Mouse (Mus musculus): ENCODE measurements around the gene Maml3. TPM values are rescaled to one million over a fixed set of nuclear protein-coding genes. Genes with fewer than 3 reads are reported as not detected.

Gene Maml3
- polyA plus RNA-seq, 1 experiment: 2.2 TPM

DNA sequence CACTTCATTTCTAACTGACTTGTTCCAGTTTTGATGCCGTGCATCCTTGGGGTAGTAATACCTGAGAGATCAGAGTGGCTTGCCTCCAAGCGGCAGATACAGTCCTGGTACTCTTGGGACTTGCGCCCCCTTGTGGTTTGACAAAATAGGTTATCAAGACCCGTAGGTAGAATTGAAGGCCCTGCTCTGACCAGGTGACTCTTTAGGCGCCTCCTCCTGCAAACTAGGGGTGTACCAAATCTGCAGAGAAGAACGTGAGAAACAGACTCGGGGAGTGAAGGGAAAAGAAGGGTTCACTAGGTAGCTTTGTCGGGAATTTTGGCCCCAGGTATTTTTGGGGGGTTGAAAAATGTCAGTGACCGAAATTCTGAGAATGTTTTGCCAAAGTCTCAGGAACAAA, 452.6 kb downstream of the Maml3 start:
- H3K4me3 ChIP-seq (ENCODE audit: insufficient read depth, low read length): peak overlapping the region; percentile 5; the same call in 1 of the 2 replicates
- peak overlapping the region; percentile 73 for H3K27ac ChIP-seq (ENCODE audit: insufficient read depth, low read depth, low read length)
- peaks cover 32% of the 10 kb centered on the region for H3K4me1 ChIP-seq (ENCODE audit: control insufficient read depth, insufficient read depth, low read length)
- TF ChIP-seq CTCF (IDR thresholded peaks at IDR 0.05; ENCODE audit: low read depth, low read length): peak; percentile 96
- no peak for TF ChIP-seq POLR2A (IDR thresholded peaks at IDR 0.05; ENCODE audit: borderline replicate concordance, low read depth, low read length)

DNA sequence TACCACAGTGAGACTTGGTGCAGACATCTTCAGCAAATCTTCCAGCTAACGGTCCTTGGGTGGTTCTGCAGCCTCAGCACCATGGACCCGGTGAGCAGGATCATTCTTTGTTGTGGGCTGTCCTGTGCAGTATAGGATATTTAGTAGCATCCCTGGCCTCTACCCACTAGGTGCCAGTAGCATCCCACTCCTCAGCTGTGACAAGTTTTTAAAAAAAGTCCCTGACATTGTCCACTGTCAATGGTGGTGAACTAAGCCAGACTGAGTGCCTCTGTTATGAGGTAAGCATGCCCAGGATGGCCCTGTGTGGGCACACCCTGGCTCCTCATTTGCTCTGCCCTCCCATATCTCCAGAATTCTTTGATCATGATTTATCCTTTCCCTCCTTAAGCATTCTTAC, 453.7 kb downstream of the Maml3 start:
- TF ChIP-seq CTCF (IDR thresholded peaks at IDR 0.05; ENCODE audit: low read depth, low read length) (no peak), POLR2A (IDR thresholded peaks at IDR 0.05; ENCODE audit: borderline replicate concordance, low read depth, low read length) (no peak)
- H3K4me1 ChIP-seq (ENCODE audit: control insufficient read depth, insufficient read depth, low read length): peaks cover 32% of the 10 kb centered on the region
- H3K4me3 ChIP-seq (ENCODE audit: insufficient read depth, low read length): no peak overlapping the region
- no peak overlapping the region for H3K27ac ChIP-seq (ENCODE audit: insufficient read depth, low read depth, low read length)

DNA sequence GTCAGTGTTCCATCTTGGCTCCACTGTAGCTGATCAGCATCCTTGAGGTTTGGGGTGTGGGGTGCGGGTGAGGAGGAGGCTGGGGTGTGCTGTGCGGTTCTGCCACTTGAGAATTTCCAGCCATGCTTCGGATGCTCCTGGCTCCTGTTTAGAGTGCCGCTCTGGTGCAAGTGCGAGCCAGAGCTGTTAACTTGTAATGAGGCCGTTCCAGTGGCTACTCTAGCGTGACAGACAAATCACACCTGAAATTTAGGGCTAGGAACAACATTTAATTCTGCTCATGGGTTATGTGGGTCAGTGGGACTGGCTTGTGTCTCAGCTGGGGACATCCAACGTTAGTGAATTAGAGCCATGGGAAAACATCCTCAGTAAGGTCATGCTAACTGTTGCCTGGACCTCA, 454.9 kb downstream of the Maml3 start:
- H3K4me1 ChIP-seq (ENCODE audit: control insufficient read depth, insufficient read depth, low read length): peaks cover 32% of the 10 kb centered on the region
- TF ChIP-seq CTCF (IDR thresholded peaks at IDR 0.05; ENCODE audit: low read depth, low read length) (no peak), POLR2A (IDR thresholded peaks at IDR 0.05; ENCODE audit: borderline replicate concordance, low read depth, low read length) (no peak)
- H3K27ac ChIP-seq (ENCODE audit: insufficient read depth, low read depth, low read length): no peak overlapping the region
- H3K4me3 ChIP-seq (ENCODE audit: insufficient read depth, low read length): no peak overlapping the region

DNA sequence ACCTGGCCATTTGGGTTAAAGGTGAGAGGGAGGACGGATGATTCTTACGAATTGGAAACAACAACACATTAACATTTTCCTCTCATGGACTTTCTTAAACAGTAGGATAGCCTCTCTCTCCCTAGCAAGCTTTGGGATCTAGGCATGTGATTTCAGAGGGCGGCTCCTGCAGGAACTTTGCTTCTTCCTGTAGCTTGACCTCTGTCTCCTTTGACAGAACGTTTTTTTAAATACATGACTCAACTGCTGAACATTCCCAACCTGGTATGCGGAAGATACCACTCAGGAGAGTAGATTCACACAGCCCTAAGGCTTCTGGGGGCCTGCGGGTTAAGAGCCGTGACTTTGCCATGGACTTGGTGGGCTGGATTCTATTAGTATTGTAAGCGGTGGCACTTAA, 455.4 kb downstream of the Maml3 start:
- no peak overlapping the region for H3K4me3 ChIP-seq (ENCODE audit: insufficient read depth, low read length)
- no peak overlapping the region for H3K27ac ChIP-seq (ENCODE audit: insufficient read depth, low read depth, low read length)
- H3K4me1 ChIP-seq (ENCODE audit: control insufficient read depth, insufficient read depth, low read length): peaks cover 27% of the 10 kb centered on the region
- TF ChIP-seq CTCF (IDR thresholded peaks at IDR 0.05; ENCODE audit: low read depth, low read length): no peak
- TF ChIP-seq POLR2A (IDR thresholded peaks at IDR 0.05; ENCODE audit: borderline replicate concordance, low read depth, low read length): no peak

DNA sequence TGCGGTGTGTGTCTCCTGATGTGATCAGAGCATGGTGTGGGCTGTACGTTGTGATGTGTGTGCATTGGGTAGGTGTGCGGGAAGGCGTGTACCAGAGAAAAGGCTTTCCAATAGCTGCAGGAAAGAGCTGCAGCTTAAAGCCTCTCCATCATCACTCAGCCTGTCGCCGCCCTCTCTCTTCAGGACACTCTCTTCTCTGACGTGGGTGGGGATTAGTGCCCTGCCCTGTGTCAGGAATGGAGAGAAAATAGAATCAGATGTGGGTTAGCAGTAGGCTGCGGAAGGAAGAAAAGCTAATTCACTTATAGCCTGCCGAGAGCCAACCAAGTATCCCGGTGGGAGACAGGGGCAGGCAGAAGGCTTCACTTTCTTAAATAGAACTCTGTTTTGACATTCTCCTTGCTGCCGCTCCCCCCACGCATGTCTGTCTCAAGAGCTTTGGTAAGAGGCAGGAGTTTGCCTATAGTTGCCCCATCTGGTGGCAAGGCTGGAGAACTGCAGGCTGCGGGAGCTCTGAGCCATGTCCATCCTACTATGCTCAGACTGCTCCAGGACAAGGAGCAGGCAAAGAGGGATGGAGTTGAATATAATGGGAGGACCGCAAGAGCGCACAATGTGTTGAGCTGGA, 456.7 kb downstream of the Maml3 start:
- H3K4me1 ChIP-seq (ENCODE audit: control insufficient read depth, insufficient read depth, low read length): peaks cover 16% of the 10 kb centered on the region
- H3K27ac ChIP-seq (ENCODE audit: insufficient read depth, low read depth, low read length): no peak overlapping the region
- TF ChIP-seq CTCF (IDR thresholded peaks at IDR 0.05; ENCODE audit: low read depth, low read length): peak; percentile 53
- TF ChIP-seq POLR2A (IDR thresholded peaks at IDR 0.05; ENCODE audit: borderline replicate concordance, low read depth, low read length): no peak
- H3K4me3 ChIP-seq (ENCODE audit: insufficient read depth, low read length): no peak overlapping the region

DNA sequence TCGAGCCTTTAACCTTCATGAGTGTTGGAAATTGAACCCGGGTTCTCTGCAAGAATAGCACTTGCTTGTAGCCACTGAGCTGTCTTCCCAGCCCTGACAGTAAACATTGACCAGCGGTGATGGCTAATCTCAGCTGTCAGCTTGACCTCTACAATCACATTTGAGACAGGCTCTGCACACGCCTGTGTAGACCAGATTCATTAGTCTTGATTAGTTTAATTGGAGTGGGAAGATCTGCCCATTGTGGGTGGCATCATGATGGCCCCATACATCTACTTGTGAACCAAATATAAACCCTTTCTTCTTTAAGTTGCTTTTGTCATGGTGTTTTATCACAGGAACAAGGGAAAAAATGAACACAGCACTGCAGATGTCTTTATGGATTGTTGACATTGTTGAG, 457.5 kb downstream of the Maml3 start:
- Histone ChIP-seq H3K4me3 (ENCODE audit: insufficient read depth, low read length) (no peak overlapping the region), H3K4me1 (ENCODE audit: control insufficient read depth, insufficient read depth, low read length) (peaks cover 11% of the 10 kb centered on the region), H3K27ac (ENCODE audit: insufficient read depth, low read depth, low read length) (no peak overlapping the region)
- TF ChIP-seq POLR2A (IDR thresholded peaks at IDR 0.05; ENCODE audit: borderline replicate concordance, low read depth, low read length) (no peak), CTCF (IDR thresholded peaks at IDR 0.05; ENCODE audit: low read depth, low read length) (no peak)

DNA sequence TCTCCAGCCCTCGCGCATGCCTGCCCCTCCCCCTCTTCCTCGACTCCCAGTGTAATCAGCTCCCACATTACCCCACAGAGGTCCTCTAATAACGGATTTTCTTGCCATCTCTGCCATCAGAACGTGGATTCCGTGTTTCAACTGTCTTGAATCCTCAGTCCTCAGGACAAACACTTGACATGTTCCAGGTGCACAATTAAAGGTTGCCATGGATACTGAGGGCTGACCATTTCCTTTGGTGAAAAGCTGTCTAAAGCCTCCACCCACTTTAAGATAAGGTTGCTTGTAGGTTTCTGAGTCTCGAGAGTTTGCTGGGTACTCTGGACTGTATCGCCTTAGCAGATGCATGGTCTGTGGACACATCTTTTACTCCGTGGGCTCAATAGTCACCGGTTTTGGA, 458.6 kb downstream of the Maml3 start:
- no peak overlapping the region for H3K4me3 ChIP-seq (ENCODE audit: insufficient read depth, low read length)
- peaks cover 5% of the 10 kb centered on the region; the same call in 1 of the 2 replicates for H3K4me1 ChIP-seq (ENCODE audit: control insufficient read depth, insufficient read depth, low read length)
- H3K27ac ChIP-seq (ENCODE audit: insufficient read depth, low read depth, low read length): no peak overlapping the region
- no peak for TF ChIP-seq POLR2A (IDR thresholded peaks at IDR 0.05; ENCODE audit: borderline replicate concordance, low read depth, low read length)
- TF ChIP-seq CTCF (IDR thresholded peaks at IDR 0.05; ENCODE audit: low read depth, low read length): no peak

DNA sequence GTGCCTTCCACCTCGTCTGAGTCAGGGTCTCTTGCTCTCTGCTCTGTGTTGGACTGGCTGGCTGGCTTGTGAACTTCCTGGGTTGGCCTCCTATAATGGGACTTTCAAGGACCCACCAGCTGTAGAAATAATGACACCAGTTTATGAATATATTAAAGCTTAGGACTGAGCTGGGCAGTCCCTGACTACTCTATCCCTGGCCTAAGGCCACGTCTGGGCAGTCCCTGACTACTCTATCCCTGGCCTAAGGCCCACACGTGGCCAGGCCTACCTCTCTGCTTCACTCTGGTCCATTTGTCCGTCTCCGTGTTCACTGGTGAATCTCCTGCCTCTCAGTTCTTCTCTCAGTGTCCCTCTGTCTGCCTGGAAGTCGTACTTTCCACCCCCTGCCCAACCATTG, 459.4 kb downstream of the Maml3 start:
- TF ChIP-seq POLR2A (IDR thresholded peaks at IDR 0.05; ENCODE audit: borderline replicate concordance, low read depth, low read length): no peak
- TF ChIP-seq CTCF (IDR thresholded peaks at IDR 0.05; ENCODE audit: low read depth, low read length): no peak
- H3K4me1 ChIP-seq (ENCODE audit: control insufficient read depth, insufficient read depth, low read length): peaks cover 5% of the 10 kb centered on the region; the same call in 1 of the 2 replicates

DNA sequence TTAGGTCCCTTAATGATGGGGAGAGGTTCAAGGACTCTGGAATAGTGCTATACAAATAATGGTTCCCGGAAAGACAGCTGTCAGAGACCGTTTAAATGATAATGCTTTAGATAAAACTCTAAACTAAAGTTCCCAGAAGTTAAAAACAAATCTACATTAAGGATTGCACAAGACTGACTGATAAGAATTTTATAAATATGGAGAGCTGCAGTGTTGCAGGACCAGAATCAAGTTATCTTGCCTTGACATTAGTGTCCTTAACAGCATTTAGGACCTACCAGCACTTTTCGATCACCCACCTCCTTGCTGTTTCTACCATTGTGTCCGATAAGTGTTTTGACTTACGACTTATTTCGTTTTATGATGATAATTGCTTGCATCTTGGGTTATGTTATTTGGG, 466.6 kb downstream of the Maml3 start:
- no peak overlapping the region for H3K4me3 ChIP-seq (ENCODE audit: insufficient read depth, low read length)
- H3K27ac ChIP-seq (ENCODE audit: insufficient read depth, low read depth, low read length): no peak overlapping the region
- no peak for TF ChIP-seq POLR2A (IDR thresholded peaks at IDR 0.05; ENCODE audit: borderline replicate concordance, low read depth, low read length)
- no peak for TF ChIP-seq CTCF (IDR thresholded peaks at IDR 0.05; ENCODE audit: low read depth, low read length)
- H3K4me1 ChIP-seq (ENCODE audit: control insufficient read depth, insufficient read depth, low read length): peaks cover 2% of the 10 kb centered on the region; the same call in 1 of the 2 replicates

More for the DNA sequence above, 459.4 kb downstream of the Maml3 start:
- Histone ChIP-seq H3K27ac (ENCODE audit: insufficient read depth, low read depth, low read length) (no peak overlapping the region), H3K4me3 (ENCODE audit: insufficient read depth, low read length) (no peak overlapping the region)

DNA sequence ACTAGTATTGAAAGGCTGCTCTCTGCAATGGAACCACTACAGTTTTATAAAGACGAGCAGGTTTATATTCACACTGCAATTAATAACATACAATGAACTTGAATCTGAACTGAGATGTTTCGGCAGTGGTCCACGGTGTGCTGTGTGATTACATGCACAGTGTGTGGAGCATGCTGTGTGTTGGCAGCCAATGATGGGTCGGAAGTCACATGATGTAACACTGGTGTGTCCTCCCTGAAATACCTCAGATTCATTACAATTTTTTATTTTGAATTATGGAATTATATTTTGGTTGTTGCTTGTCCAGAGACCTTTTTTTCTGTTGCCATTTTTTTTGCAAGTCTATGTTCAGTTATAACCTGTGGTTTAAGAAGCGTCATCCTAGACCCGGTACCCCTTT, 467.6 kb downstream of the Maml3 start:
- no peak overlapping the region for H3K4me3 ChIP-seq (ENCODE audit: insufficient read depth, low read length)
- TF ChIP-seq POLR2A (IDR thresholded peaks at IDR 0.05; ENCODE audit: borderline replicate concordance, low read depth, low read length) (no peak), CTCF (IDR thresholded peaks at IDR 0.05; ENCODE audit: low read depth, low read length) (no peak)
- no peak overlapping the region for H3K27ac ChIP-seq (ENCODE audit: insufficient read depth, low read depth, low read length)
- peaks cover 2% of the 10 kb centered on the region; the same call in 1 of the 2 replicates for H3K4me1 ChIP-seq (ENCODE audit: control insufficient read depth, insufficient read depth, low read length)
